Mouse (Mus musculus): ENCODE data around the gene Pld2.
A peak's percentile ranks its signal among the peaks of the same experiment; 100 is the strongest.

Gene Pld2

DNA sequence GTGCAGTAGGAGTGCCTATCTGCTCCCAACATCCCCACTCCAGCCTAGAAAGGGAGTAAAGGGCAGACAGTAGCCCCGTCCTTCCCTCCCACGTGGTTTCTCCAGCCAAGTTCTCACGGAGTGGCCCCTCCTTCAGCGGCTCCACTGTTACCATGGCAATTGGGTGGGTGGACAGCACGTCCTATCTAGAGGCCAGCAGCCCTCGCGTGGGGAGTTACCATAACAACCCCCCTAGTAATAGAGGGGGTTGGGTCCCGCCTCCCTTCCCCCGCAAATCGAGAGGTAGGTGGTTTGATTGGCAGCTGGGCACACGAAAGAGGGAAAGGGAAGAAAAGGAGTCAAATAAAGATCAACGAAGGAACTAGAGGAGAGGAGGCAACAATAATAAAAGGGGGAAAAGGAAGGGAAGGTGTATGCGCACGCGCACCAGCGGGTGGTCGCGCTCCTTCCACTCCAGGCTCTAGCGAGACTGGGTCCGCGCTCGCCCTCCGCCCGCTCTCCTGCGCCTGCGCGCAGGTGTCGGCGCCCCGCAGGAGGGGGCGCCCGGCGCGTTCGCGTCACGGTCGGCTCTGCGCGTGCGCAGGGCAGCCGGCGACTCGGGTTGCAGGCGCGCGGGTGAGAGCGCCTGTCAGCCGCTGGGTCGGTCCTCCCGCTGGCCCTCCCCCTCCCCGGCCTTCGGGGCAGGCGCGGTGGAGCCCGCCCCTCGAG is 22.6 kb downstream of the Pld2 start, which contains the start of gene Mink1:
Gene Mink1, plus strand, starts transcription at position 595 of the 708 bp plus-strand sequence.
- TF ChIP-seq GATA4 (IDR thresholded peaks at IDR 0.05; ENCODE audit: insufficient replicate concordance, low read length) = no peak

GRCm38 (mm10) chr11:70562995-70563469 is 23.2 kb downstream of the Pld2 start:
- TF ChIP-seq GATA4 (IDR thresholded peaks at IDR 0.05; ENCODE audit: insufficient replicate concordance, low read length) = no peak

DNA sequence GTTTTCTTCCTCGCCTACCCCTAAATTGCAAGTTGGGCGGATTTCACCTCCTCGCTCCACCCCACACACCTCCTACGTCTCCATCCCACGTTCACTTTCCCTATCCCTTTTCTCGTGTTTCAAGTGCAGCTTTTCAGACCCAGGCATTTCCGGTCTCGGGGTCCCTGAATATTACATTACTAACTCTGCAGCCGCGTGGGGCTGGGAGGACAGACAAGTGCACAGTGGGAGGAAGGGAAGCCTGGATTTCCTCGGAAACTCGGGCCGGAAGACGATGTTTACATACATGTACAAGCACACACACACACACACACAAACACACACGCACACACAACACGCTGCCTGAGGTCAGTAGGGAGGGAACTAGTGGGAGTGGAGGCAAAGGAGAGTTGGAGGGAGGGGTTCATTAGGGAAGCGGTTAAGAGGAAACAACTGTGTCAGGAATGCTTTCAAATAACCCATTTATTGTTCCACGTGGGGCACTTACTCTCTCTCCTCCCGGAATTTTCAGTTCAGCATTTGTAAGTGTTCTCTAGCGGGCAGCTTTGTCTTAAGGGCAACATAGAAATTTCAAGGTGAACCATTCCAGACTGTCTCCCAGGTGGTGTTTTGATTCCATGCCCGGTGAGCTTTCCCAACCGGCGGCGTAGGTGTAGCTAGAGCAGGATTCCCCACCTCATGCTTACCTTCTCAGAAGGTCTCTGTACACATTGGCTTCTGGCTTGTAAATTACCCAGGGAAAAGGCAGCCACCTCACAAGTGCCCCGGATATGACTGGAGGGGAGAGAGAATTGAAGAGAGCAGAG is 23.8 kb downstream of the Pld2 start:
- TF ChIP-seq GATA4 (IDR thresholded peaks at IDR 0.05; ENCODE audit: insufficient replicate concordance, low read length) = no peak

DNA sequence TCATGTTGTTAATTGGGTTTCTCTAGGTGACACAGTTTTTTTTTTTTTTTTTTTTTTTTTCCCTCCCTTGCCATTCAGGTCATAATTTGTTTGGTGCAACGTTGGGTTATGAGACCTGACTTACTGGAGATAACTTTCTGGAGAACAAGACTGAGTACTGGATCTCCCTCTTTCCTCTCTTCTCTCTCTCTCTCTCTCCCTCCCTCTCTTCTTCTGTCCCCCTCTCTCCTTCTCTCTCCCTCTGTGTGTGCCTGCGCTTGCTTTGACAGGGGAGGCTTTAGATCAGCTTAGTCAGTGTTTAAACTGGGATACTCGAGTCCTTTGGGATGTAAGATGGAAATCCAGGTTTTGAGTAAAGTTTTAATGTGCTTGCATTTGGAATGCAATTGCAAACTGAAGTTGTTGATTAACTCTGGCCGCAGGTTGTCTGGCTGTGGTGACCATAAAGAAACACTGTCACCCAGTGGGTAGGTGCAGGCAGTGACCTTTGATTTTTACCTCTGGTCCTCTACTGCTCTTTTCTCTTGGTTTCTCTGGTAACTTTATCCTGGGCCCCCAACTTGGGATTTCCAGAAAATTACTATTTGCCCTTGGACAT is 24.5 kb downstream of the Pld2 start:
- TF ChIP-seq GATA4 (IDR thresholded peaks at IDR 0.05; ENCODE audit: insufficient replicate concordance, low read length) = no peak

GRCm38 (mm10) chr11:70566586-70566985 is 26.7 kb downstream of the Pld2 start:
- TF ChIP-seq GATA4 (IDR thresholded peaks at IDR 0.05; ENCODE audit: insufficient replicate concordance, low read length) = no peak

- TF ChIP-seq GATA4 (IDR thresholded peaks at IDR 0.05; ENCODE audit: insufficient replicate concordance, low read length) = no peak
Observed at GRCm38 (mm10) chr11:70571641-70572040, 31.8 kb downstream of the Pld2 start.

DNA sequence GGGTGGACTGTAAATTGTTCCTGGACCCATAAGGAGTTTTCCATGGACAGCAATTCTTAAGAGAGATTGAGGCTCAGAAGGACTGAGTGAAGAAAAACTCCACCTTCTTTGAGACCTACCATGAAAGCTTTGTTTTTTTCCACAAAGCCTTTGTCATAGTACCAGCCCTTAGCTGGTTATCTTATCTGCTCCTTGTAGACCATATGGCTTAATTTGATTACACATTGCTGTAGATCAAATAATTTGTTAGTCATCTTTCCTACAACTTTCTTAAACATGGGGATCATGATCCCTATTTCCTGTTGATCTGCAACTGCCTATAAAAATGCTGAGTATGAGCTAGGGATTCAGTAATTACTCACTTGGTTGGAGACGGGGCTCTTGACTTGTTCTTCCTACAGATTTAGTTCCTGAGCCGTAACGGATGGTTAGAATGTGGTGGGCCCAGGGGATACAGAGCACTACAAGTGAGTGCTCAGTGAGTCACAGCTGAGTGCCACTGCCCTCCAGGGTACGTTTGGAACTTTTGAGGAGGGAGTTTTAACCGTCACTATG is 32.6 kb downstream of the Pld2 start:
- peak; percentile 25; the same call in 1 of the 2 replicates for TF ChIP-seq GATA4 (IDR thresholded peaks at IDR 0.05; ENCODE audit: insufficient replicate concordance, low read length)

DNA sequence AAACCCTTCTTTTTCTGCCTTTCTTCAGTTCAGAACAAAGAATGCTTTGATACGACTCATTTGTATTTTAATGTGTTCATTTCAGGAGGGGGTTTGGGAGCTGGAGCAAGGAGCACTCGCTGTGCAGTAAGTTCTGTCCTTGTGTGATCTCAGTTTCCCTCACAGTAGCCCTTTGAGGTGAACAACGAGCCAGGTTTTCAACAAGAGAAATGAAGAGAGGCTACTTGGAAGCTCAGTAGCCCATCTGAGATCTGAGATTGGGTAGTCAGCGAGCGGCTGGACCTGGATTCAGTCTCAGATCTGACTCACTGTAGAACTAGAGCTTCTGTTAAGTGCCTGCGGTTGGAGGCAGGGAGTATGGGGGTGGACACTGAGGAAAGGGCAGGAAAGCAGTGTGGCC is 34.0 kb downstream of the Pld2 start:
- TF ChIP-seq GATA4 (IDR thresholded peaks at IDR 0.05; ENCODE audit: insufficient replicate concordance, low read length) = no peak

DNA sequence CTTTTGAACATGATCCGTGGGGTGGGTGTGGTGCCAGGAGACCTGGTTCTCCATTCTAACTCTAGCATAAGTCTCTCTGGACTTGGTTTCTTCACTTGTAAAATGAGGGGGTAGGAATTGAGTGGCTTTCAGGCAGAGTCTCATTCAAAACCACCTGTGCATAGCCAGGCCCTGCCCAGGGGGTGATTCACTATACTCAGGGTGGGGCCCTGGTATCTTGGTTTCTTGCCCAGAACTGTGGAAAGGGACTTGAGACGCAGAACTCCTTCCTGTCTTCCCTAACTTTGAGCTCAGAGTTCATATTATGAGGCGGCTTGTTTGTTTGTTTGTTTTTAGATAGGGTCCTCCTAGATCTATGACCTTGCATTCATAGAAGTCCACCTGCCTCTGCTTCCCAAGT is 37.3 kb downstream of the Pld2 start:
- no peak for TF ChIP-seq GATA4 (IDR thresholded peaks at IDR 0.05; ENCODE audit: insufficient replicate concordance, low read length)

DNA sequence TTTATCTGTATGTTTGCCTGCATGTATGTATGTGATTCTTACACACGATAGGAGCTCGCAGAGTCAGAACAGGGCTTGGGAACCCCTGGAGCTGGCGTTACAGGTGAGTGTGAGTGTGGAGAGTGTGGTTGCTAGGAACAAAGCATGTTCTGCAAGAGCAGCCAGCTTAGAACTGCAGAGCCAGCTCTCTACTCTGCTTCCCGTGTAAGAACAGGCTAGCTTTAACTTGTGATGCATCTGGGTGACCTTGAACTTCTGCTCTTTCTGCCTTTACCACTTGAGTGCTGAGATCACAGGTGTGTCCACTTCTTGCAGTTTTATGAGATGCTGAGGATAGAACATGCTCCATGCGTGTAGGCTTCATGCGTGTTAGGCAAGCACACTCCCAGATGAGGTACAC is 39.1 kb downstream of the Pld2 start:
- no peak for TF ChIP-seq GATA4 (IDR thresholded peaks at IDR 0.05; ENCODE audit: insufficient replicate concordance, low read length)

DNA sequence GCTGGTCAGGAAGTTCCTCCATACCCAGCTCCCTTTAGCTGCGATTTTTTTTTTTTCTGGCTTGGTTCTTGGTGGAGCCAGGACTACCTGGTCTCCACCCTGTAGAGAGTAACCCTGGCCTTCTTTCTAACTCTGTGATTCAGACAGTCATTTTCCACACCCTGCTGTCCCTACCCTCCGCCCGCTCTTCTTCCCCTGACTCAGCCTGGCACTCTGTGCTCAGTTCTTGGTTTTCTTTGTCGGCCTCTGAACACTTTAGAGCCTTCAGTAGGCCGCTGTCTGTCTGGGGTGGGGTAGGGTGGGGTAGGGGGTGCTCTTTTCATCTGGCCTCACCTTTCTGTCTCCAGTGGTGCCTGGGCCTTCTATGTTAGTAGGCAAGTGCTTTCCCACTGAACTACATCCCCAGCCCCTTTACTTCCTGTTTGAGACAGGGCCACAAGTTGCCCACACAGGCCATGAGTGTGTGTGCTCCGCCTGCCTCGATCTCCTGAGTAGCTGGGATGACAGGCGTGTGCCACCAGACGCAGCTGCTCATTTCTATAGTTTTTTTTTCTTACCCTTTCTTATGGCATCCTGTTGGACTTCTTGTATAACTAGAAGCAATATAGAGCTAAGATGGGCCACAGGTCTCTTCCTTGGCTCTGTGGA is 40.0 kb downstream of the Pld2 start:
- no peak for TF ChIP-seq GATA4 (IDR thresholded peaks at IDR 0.05; ENCODE audit: insufficient replicate concordance, low read length)

- TF ChIP-seq GATA4 (IDR thresholded peaks at IDR 0.05; ENCODE audit: insufficient replicate concordance, low read length) = no peak
Observed at GRCm38 (mm10) chr11:70580358-70580720, 40.5 kb downstream of the Pld2 start.

GRCm38 (mm10) chr11:70580921-70581320 is 41.1 kb downstream of the Pld2 start:
- TF ChIP-seq GATA4 (IDR thresholded peaks at IDR 0.05; ENCODE audit: insufficient replicate concordance, low read length) = no peak

DNA sequence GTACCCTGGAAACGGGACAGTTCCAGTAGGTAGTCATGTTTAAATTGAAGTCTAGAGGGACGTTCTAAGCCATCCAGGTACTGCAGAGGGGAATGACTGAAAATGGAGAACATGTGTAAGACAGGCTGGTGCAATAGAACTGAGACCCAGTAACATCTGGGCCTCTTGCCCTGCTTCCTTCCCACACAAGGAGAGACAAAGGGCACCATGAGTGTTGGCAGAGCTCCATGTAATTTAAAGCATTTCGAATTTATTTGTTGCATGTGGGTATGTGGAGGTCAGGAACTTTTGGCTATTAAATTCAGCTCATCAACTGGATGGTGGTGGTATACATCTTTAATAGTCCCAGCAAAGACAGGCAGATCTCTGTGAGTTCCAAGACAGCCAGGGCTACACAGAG is 42.3 kb downstream of the Pld2 start:
- TF ChIP-seq GATA4 (IDR thresholded peaks at IDR 0.05; ENCODE audit: insufficient replicate concordance, low read length) = no peak
